Mouse (Mus musculus) liver, adult 2 months (tissue): ENCODE measurements around the gene Gm28035.

Source experiments
- CTCF ChIP-seq: fragments of 200-500 bp; IDR thresholded peaks from 2 replicates; pipeline ENCODE4 v1.5.1; 2011; ENCODE audit warnings: low read depth, low read length, control low read depth
- POLR2A ChIP-seq: fragments of 200-500 bp; IDR thresholded peaks from 2 replicates; pipeline ENCODE4 v1.6.1; 2011; ENCODE audit warnings: low read length, control low read depth; ENCODE audit not compliant: insufficient read depth; ENCODE audit errors: extremely low read depth

- TF ChIP-seq CTCF: no peak
- no peak for TF ChIP-seq POLR2A
Observed at GRCm38 (mm10) chr2:30198021-30198420, 42.3 kb upstream of the Gm28035 start.
